Mouse (Mus musculus) MEL (cell line): ENCODE measurements around the gene Kif24. TPM values are rescaled to one million over a fixed set of nuclear protein-coding genes. Genes with fewer than 3 reads are reported as not detected.

Experiments
- DNase-seq: peaks from one replicate; pipeline ENCODE4 v3.0.0; 2011; ENCODE audit warnings: low read depth, low spot score
- H3K27ac ChIP-seq: 2 replicates; pipeline ENCODE4 v1.5.1; 2012; ENCODE audit warnings: low read depth, mild to moderate bottlenecking, control low read depth, low read length, moderate library complexity; ENCODE audit not compliant: control insufficient read depth
- H3K27me3 ChIP-seq, 2 experiments: fragments of 150-350 bp in 1 of 2; sonication (generic) in 1 of 2; 2 replicates each; pipeline ENCODE4 v1.6.1; 2012; ENCODE audit warnings: low read length in 2 of 2, mild to moderate bottlenecking in 2 of 2, improper control_type of control experiment in 1 of 2, moderate library complexity in 1 of 2; ENCODE audit not compliant: insufficient read depth in 2 of 2, control insufficient read depth in 1 of 2
- H3K36me3 ChIP-seq, 2 experiments: 2 replicates each; pipeline ENCODE4 v1.6.1; 2012 to 2014; ENCODE audit warnings: low read length in 2 of 2, improper control_type of control experiment in 1 of 2, inconsistent platforms in 1 of 2, mild to moderate bottlenecking in 1 of 2; ENCODE audit not compliant: insufficient read depth in 2 of 2, control insufficient read depth in 1 of 2
- H3K4me1 ChIP-seq, 2 experiments: fragments of 150-350 bp in 1 of 2; sonication (generic) in 1 of 2; 2 replicates each; pipeline ENCODE4 v1.6.1; 2012; ENCODE audit warnings: low read length in 2 of 2, improper control_type of control experiment in 1 of 2, mild to moderate bottlenecking in 1 of 2; ENCODE audit not compliant: insufficient read depth in 2 of 2, control insufficient read depth in 1 of 2
- H3K4me3 ChIP-seq, 2 experiments: fragments of 150-350 bp in 1 of 2; sonication (generic) in 1 of 2; 2 replicates each; pipeline ENCODE4 v1.5.1; 2012; ENCODE audit warnings: low read depth in 2 of 2, low read length in 2 of 2, mild to moderate bottlenecking in 2 of 2, moderate library complexity in 2 of 2, control low read depth in 1 of 2, improper control_type of control experiment in 1 of 2; ENCODE audit not compliant: control insufficient read depth in 1 of 2, insufficient read depth in 1 of 2
- H3K79me2 ChIP-seq: 2 replicates; pipeline ENCODE4 v1.6.1; 2012; ENCODE audit warnings: mild to moderate bottlenecking, low read length, moderate library complexity; ENCODE audit not compliant: control insufficient read depth, poor library complexity, insufficient read depth
- H3K9ac ChIP-seq: 2 replicates; pipeline ENCODE4 v1.6.1; 2012; ENCODE audit warnings: low read depth, mild to moderate bottlenecking, control low read depth, low read length, moderate library complexity; ENCODE audit not compliant: control insufficient read depth, poor library complexity, severe bottlenecking
- H3K9me3 ChIP-seq: fragments of 150-350 bp; sonication (generic); replicated peaks from 2 replicates; pipeline ENCODE4 v1.6.1; 2012; ENCODE audit warnings: mild to moderate bottlenecking, low read length, improper control_type of control experiment, moderate library complexity; ENCODE audit not compliant: insufficient read depth
- BHLHE40 ChIP-seq: IDR thresholded peaks from 2 replicates; pipeline ENCODE4 v1.6.1; 2012; ENCODE audit warnings: low read depth, mild to moderate bottlenecking, inconsistent platforms, low read length, improper control_type of control experiment, borderline replicate concordance
- CTCF ChIP-seq, 3 experiments: IDR thresholded peaks in 2 of 3; conservative IDR thresholded peaks in 1 of 3; 2 replicates each; pipeline ENCODE4 v1.5.1; 2011 to 2012; ENCODE audit warnings: low read length in 3 of 3, low read depth in 2 of 3, mild to moderate bottlenecking in 2 of 3, improper control_type of control experiment in 1 of 3, inconsistent platforms in 1 of 3, mixed read lengths in 1 of 3, moderate library complexity in 1 of 3; ENCODE audit not compliant: control insufficient read depth in 1 of 3, insufficient read depth in 1 of 3, poor library complexity in 1 of 3, severe bottlenecking in 1 of 3
- E2F4 ChIP-seq: IDR thresholded peaks from 2 replicates; pipeline ENCODE4 v1.6.1; 2011; ENCODE audit warnings: low read depth, low read length, improper control_type of control experiment, borderline replicate concordance
- ELF1 ChIP-seq: IDR thresholded peaks from 2 replicates; pipeline ENCODE4 v1.6.1; 2014; ENCODE audit warnings: low read depth, mild to moderate bottlenecking, inconsistent platforms, low read length, improper control_type of control experiment, moderate library complexity
- EP300 ChIP-seq, 2 experiments: IDR thresholded peaks; 2 replicates each; pipeline ENCODE4 v1.6.1; 2011; ENCODE audit warnings: improper control_type of control experiment in 2 of 2, low read length in 2 of 2, low read depth in 1 of 2, mild to moderate bottlenecking in 1 of 2
- GABPA ChIP-seq: IDR thresholded peaks from 2 replicates; pipeline ENCODE4 v1.6.1; 2012; ENCODE audit warnings: low read depth, mild to moderate bottlenecking, inconsistent platforms, low read length, improper control_type of control experiment, moderate library complexity
- HCFC1 ChIP-seq: IDR thresholded peaks from 2 replicates; pipeline ENCODE4 v1.6.1; 2012; ENCODE audit warnings: low read depth, mild to moderate bottlenecking, inconsistent platforms, low read length, improper control_type of control experiment, moderate library complexity
- JUND ChIP-seq: IDR thresholded peaks from 2 replicates; pipeline ENCODE4 v1.6.1; 2011; ENCODE audit warnings: low read depth, mild to moderate bottlenecking, improper control_type of control experiment, low read length
- MAFK ChIP-seq: IDR thresholded peaks from 2 replicates; pipeline ENCODE4 v1.6.1; 2011; ENCODE audit warnings: low read depth, mild to moderate bottlenecking, low read length, improper control_type of control experiment, borderline replicate concordance
- MAX ChIP-seq: IDR thresholded peaks from 2 replicates; pipeline ENCODE4 v1.6.1; 2011; ENCODE audit warnings: low read length, improper control_type of control experiment
- MYC ChIP-seq: IDR thresholded peaks from 2 replicates; pipeline ENCODE4 v1.6.1; 2011; ENCODE audit warnings: low read depth, mild to moderate bottlenecking, low read length, improper control_type of control experiment, moderate library complexity
- NELFE ChIP-seq: IDR thresholded peaks from 2 replicates; pipeline ENCODE4 v1.6.1; 2011; ENCODE audit warnings: low read depth, low read length, improper control_type of control experiment
- RCOR1 ChIP-seq: IDR thresholded peaks from 2 replicates; pipeline ENCODE4 v1.6.1; 2012; ENCODE audit warnings: low read depth, mild to moderate bottlenecking, inconsistent platforms, low read length, improper control_type of control experiment
- TCF12 ChIP-seq: IDR thresholded peaks from 2 replicates; pipeline ENCODE4 v1.6.1; 2014; ENCODE audit warnings: low read depth, mild to moderate bottlenecking, inconsistent platforms, low read length, improper control_type of control experiment, moderate library complexity
- UBTF ChIP-seq: IDR thresholded peaks from 2 replicates; pipeline ENCODE4 v1.6.1; 2012; ENCODE audit warnings: low read depth, mild to moderate bottlenecking, inconsistent platforms, low read length, improper control_type of control experiment, moderate library complexity, borderline replicate concordance; ENCODE audit not compliant: insufficient read depth
- ZNF384 ChIP-seq: IDR thresholded peaks from 2 replicates; pipeline ENCODE4 v1.6.1; 2012; ENCODE audit warnings: low read depth, mild to moderate bottlenecking, inconsistent platforms, low read length, improper control_type of control experiment
- polyA plus RNA-seq, 2 experiments: library from polyadenylated mRNA; stranded (reverse) in 1 of 2; unstranded in 1 of 2; fragments of >175 nt in 1 of 2; fragments of >200 nt in 1 of 2; gene quantifications; 2 replicates each; pipeline versions ENCODE4 v1.2.1 to v1.2.4; 2012; ENCODE audit warnings: low replicate concordance in 2 of 2, low read depth in 1 of 2; ENCODE audit not compliant: insufficient read length in 2 of 2, insufficient read depth in 1 of 2, missing spikeins in 1 of 2
- total RNA-seq: library from RNA; depleted of rRNA; stranded (reverse); fragments of 300-350 nt; gene quantifications from 2 replicates; pipeline ENCODE4 v1.2.3, GENCODE M21; 2012

Kif24 gene
- total and polyA plus RNA-seq, 3 experiments: 11.6 to 13.2 TPM; not detected in 1

- H3K9me3 ChIP-seq: no peaks in the 10 kb centered on the region
- H3K4me1 ChIP-seq: peaks cover 3 to 4% of the 10 kb centered on the region in 2 experiments; a peak in 2 of 4 replicates
- H3K36me3 ChIP-seq: peaks cover 3 to 9% of the 10 kb centered on the region in 2 experiments
- no peaks in the 10 kb centered on the region; the same call in 1 of the 2 replicates for H3K79me2 ChIP-seq
- H3K27me3 ChIP-seq: no peaks in the 10 kb centered on the region
- no peak for DNase-seq
- H3K4me3 ChIP-seq: no peak overlapping the region
- H3K9ac ChIP-seq: no peak overlapping the region
- 0 out of 2 replicates have a peak overlapping the region, but pooled peaks have one; percentile 2 for H3K27ac ChIP-seq
- TF ChIP-seq EP300 (IDR thresholded peaks at IDR 0.05; ENCODE audit: low read depth in 1 of 2, low read length in 2 of 2): no peak
- peak; percentile 54; the same call in 1 of the 2 replicates for TF ChIP-seq MAFK
- no peak for TF ChIP-seq GABPA
- no peak for TF ChIP-seq HCFC1
- TF ChIP-seq, all 39 proteins: peak for 1
Observed at GRCm38 (mm10) chr4:41438931-41439330, 25.8 kb downstream of the Kif24 start.

GRCm38 (mm10) chr4:41416966-41417365, 47.7 kb downstream of the Kif24 start:
- TF ChIP-seq RCOR1 (no peak), ELF1 (no peak), NELFE (no peak), CTCF (IDR thresholded peaks at IDR 0.05 in 2 of 3, conservative IDR thresholded peaks at IDR 0.05 in 1 of 3; ENCODE audit: control insufficient read depth in 1 of 3, insufficient read depth in 1 of 3, low read depth in 2 of 3, low read length in 3 of 3, poor library complexity in 1 of 3, severe bottlenecking in 1 of 3) (no peak), E2F4 (no peak), MAFK (no peak), MAX (no peak), BHLHE40 (no peak), JUND (no peak), MYC (no peak), TCF12 (no peak)
- no peak overlapping the region for H3K27ac ChIP-seq
- no peak overlapping the region for H3K9ac ChIP-seq
- H3K27me3 ChIP-seq: no peaks in the 10 kb centered on the region
- H3K9me3 ChIP-seq: no peaks in the 10 kb centered on the region
- no peak for DNase-seq
- no peak overlapping the region for H3K4me3 ChIP-seq
- H3K36me3 ChIP-seq: peaks cover 0 to 7% of the 10 kb centered on the region in 2 experiments; a peak in 2 of 4 replicates
- no peaks in the 10 kb centered on the region for H3K79me2 ChIP-seq
- H3K4me1 ChIP-seq: no peaks in the 10 kb centered on the region

DNA sequence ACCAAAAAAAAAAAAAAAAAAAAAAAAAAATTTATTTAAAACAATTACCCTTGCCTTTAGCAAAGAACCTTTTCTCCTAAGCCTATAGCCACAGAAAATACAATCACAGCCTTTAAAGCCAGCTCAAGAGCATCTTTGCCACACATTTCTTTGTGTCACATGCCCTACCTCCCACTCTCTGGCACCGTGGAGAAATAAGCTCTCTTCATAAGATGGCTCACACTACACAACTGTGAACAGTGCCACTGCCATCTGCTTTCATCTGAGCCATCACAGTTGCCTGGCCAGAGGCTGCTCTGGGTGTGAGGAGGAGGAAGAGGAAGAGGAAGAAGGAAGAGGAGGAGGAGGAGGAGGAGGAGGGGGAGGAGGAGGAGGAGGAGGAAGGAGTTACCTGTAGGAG, 55.3 kb downstream of the Kif24 start:
- Histone ChIP-seq H3K27ac (no peak overlapping the region), H3K36me3 (peaks cover 0 to 10% of the 10 kb centered on the region in 2 experiments; a peak in 3 of 4 replicates), H3K27me3 (no peaks in the 10 kb centered on the region), H3K9me3 (no peaks in the 10 kb centered on the region), H3K4me1 (no peaks in the 10 kb centered on the region; a peak in 1 of 4 replicates), H3K9ac (no peak overlapping the region), H3K4me3 (no peak overlapping the region), H3K79me2 (no peaks in the 10 kb centered on the region)
- TF ChIP-seq ZNF384 (no peak), UBTF (no peak)
- DNase-seq: no peak
